Mouse (Mus musculus) liver, postnatal 0 days (tissue): Measurements from ENCODE around the gene Vps35l. TPM values are rescaled to one million over a fixed set of nuclear protein-coding genes. Genes with fewer than 3 reads are reported as not detected.

Source experiments
- ATAC-seq: fragments of 200-750 bp; cut with Nextera tagmentation; 2 replicates; pipeline ENCODE4 v1.8.0; 2017; ENCODE audit warnings: mild to moderate bottlenecking, moderate library complexity
- DNase-seq: peaks from one replicate; pipeline ENCODE4 v3.0.0-alpha.2; 2016
- H3K27ac ChIP-seq: fragments of 300-500 bp; sonication (generic); 2 replicates; pipeline ENCODE4 v1.5.1; 2014; ENCODE audit warnings: antibody characterized with exemption, moderate library complexity, mild to moderate bottlenecking, low read depth
- H3K27me3 ChIP-seq: fragments of 300-500 bp; sonication (generic); 2 replicates; pipeline ENCODE4 v1.6.1; 2014; ENCODE audit warnings: low read length, control low read depth, mixed read lengths; ENCODE audit not compliant: insufficient read depth
- H3K36me3 ChIP-seq: fragments of 300-500 bp; sonication (generic); replicated peaks from 2 replicates; pipeline ENCODE4 v1.6.1; 2014; ENCODE audit warnings: mild to moderate bottlenecking, control low read depth, low read length, moderate library complexity, mixed read lengths; ENCODE audit not compliant: insufficient read depth
- H3K4me1 ChIP-seq: fragments of 300-500 bp; sonication (generic); 2 replicates; pipeline ENCODE4 v1.6.1; 2014; ENCODE audit warnings: antibody characterized with exemption, mild to moderate bottlenecking, control low read depth; ENCODE audit not compliant: insufficient read depth
- H3K4me2 ChIP-seq: fragments of 300-500 bp; sonication (generic); 2 replicates; pipeline ENCODE4 v1.6.1; 2014; ENCODE audit warnings: low read depth, mild to moderate bottlenecking, low read length, moderate library complexity, mixed read lengths
- H3K4me3 ChIP-seq: fragments of 300-500 bp; sonication (generic); 2 replicates; pipeline ENCODE4 v1.5.1; 2014; ENCODE audit warnings: low read depth, low read length
- H3K9ac ChIP-seq: fragments of 300-500 bp; sonication (generic); replicated peaks from 2 replicates; pipeline ENCODE4 v1.6.1; 2014; ENCODE audit warnings: mild to moderate bottlenecking, moderate library complexity
- H3K9me3 ChIP-seq: fragments of 300-500 bp; sonication (generic); 2 replicates; pipeline ENCODE4 v1.6.1; 2016; ENCODE audit warnings: mild to moderate bottlenecking, control low read depth, low read length, mixed read lengths
- CTCF ChIP-seq: sonication (generic); IDR thresholded peaks from 2 replicates; pipeline ENCODE4 v1.5.1; 2016; ENCODE audit warnings: antibody characterized with exemption, low read depth
- EP300 ChIP-seq: IDR thresholded peaks from 2 replicates; pipeline ENCODE4 v1.6.1; 2016; ENCODE audit warnings: antibody characterized with exemption, low read depth, mild to moderate bottlenecking
- WGBS: fragments of 180-500 bp; shearing (Covaris S2); extraction: QIAGEN DNeasy Blood & Tissue Kit; methylation state at CpG from one replicate; pipeline ENCODE4 v1.1.7; 2014; ENCODE audit not compliant: insufficient replicate concordance; 5-methylcytosine and 5-hydroxymethylcytosine counted together
- polyA plus RNA-seq: library from polyadenylated mRNA; unstranded; fragments of >200 nt; fragmentation: Nextera tagmentation; extraction: Ambion mirVana; gene quantifications from 2 replicates; pipeline ENCODE4 v1.2.1, GENCODE M21; 2015

The Vps35l gene
- polyA plus RNA-seq, 1 experiment from 2014 or later, result 20.5 TPM

- DNase-seq, result no peak
- no peak overlapping the region for H3K27ac ChIP-seq
Measured at GRCm38 (mm10) chr7:118777598-118778394, 37.8 kb downstream of the Vps35l start.

GRCm38 (mm10) chr7:118778561-118778960, 38.5 kb downstream of the Vps35l start:
- Histone ChIP-seq H3K36me3 (peaks cover 27% of the 10 kb centered on the region), H3K4me2 (no peak overlapping the region), H3K9ac (no peak overlapping the region), H3K4me1 (no peaks in the 10 kb centered on the region), H3K9me3 (no peaks in the 10 kb centered on the region), H3K27me3 (no peaks in the 10 kb centered on the region), H3K4me3 (no peak overlapping the region), H3K27ac (no peak overlapping the region)
- 79% methylated on average over 6 of the region's 6 CpGs for WGBS
- TF ChIP-seq EP300, result no peak
- no peak for TF ChIP-seq CTCF
- ATAC-seq (no peak), DNase-seq (no peak)

More at GRCm38 (mm10) chr7:118777598-118778394, 37.8 kb downstream of the Vps35l start:
- ATAC-seq, result peak; percentile 47; the same call in 1 of the 2 replicates
- H3K4me3 ChIP-seq, result no peak overlapping the region
- H3K4me1 ChIP-seq, result no peaks in the 10 kb centered on the region
- H3K9ac ChIP-seq, result no peak overlapping the region
- H3K27me3 ChIP-seq, result no peaks in the 10 kb centered on the region
- TF ChIP-seq EP300 (no peak), CTCF (no peak)
- WGBS, result 62% methylated on average over 10 of the region's 10 CpGs
- H3K4me2 ChIP-seq, result no peak overlapping the region
- no peaks in the 10 kb centered on the region for H3K9me3 ChIP-seq
- peaks cover 28% of the 10 kb centered on the region for H3K36me3 ChIP-seq

GRCm38 (mm10) chr7:118783305-118784001, 43.4 kb downstream of the Vps35l start:
- Histone ChIP-seq H3K4me3 (no peak overlapping the region), H3K27ac (no peak overlapping the region), H3K4me2 (no peak overlapping the region), H3K9me3 (no peaks in the 10 kb centered on the region), H3K27me3 (no peaks in the 10 kb centered on the region), H3K36me3 (peaks cover 15% of the 10 kb centered on the region), H3K4me1 (no peaks in the 10 kb centered on the region), H3K9ac (no peak overlapping the region)
- no peak for TF ChIP-seq CTCF
- no peak for TF ChIP-seq EP300
- DNase-seq (no peak), ATAC-seq (no peak)
- 87% methylated on average over 11 of the region's 11 CpGs for WGBS

- Histone ChIP-seq H3K27me3 (no peaks in the 10 kb centered on the region), H3K4me2 (no peak overlapping the region), H3K9me3 (no peaks in the 10 kb centered on the region), H3K36me3 (peaks cover 11% of the 10 kb centered on the region; the same call in 1 of the 2 replicates), H3K4me1 (no peaks in the 10 kb centered on the region), H3K27ac (no peak overlapping the region), H3K9ac (no peak overlapping the region), H3K4me3 (no peak overlapping the region)
- ATAC-seq (no peak), DNase-seq (no peak)
- WGBS, result 78% methylated on average over 6 of the region's 6 CpGs
- TF ChIP-seq CTCF (no peak), EP300 (no peak)
Measured at GRCm38 (mm10) chr7:118786091-118786490, 46.1 kb downstream of the Vps35l start.

- Histone ChIP-seq H3K27ac (no peak overlapping the region), H3K27me3 (no peaks in the 10 kb centered on the region), H3K9ac (no peak overlapping the region), H3K4me1 (no peaks in the 10 kb centered on the region), H3K36me3 (peaks cover 11% of the 10 kb centered on the region), H3K4me2 (no peak overlapping the region), H3K9me3 (no peaks in the 10 kb centered on the region), H3K4me3 (no peak overlapping the region)
- 86% methylated on average over 5 of the region's 5 CpGs for WGBS
- DNase-seq (no peak), ATAC-seq (no peak)
- TF ChIP-seq CTCF, result no peak
- TF ChIP-seq EP300, result no peak
Measured at GRCm38 (mm10) chr7:118787326-118787725, 47.3 kb downstream of the Vps35l start.

- Histone ChIP-seq H3K27ac (no peak overlapping the region), H3K36me3 (peaks cover 9% of the 10 kb centered on the region), H3K4me2 (no peak overlapping the region), H3K9ac (no peak overlapping the region), H3K9me3 (no peaks in the 10 kb centered on the region), H3K4me3 (no peak overlapping the region), H3K27me3 (no peaks in the 10 kb centered on the region), H3K4me1 (no peaks in the 10 kb centered on the region)
- WGBS, result 74% methylated on average over 7 of the region's 7 CpGs
- no peak for TF ChIP-seq CTCF
- TF ChIP-seq EP300, result no peak
- DNase-seq (no peak), ATAC-seq (no peak)
Measured at GRCm38 (mm10) chr7:118788481-118788880, 48.5 kb downstream of the Vps35l start.
